Mouse (Mus musculus) left cerebral cortex, adult 2 months (tissue): ENCODE results near the gene Gpsm3. TPM values are rescaled to one million over a fixed set of nuclear protein-coding genes. Genes with fewer than 3 reads are reported as not detected.

Experiments used
- DNase-seq, 2 experiments: peaks; one replicate each; pipeline ENCODE4 v3.0.0; 2021 to 2022; ENCODE audit warnings: low spot score in 2 of 2, mixed read lengths in 1 of 2; ENCODE audit errors: extremely low spot score in 1 of 2
- H3K27ac ChIP-seq: fragments of 200-600 bp; 2 replicates; pipeline ENCODE4 v1.8.1; 2022
- H3K4me3 ChIP-seq: fragments of 200-600 bp; 2 replicates; pipeline ENCODE4 v1.8.1; 2022
- CTCF ChIP-seq: fragments of 200-600 bp; IDR thresholded peaks from 2 replicates; pipeline ENCODE4 v1.8.1; 2022; ENCODE audit warnings: antibody characterized with exemption, mild to moderate bottlenecking, moderate library complexity
- intact Hi-C: fragments of 180-260 bp; cut with DNase I; formaldehyde crosslinking; loops from one replicate; pipeline ENCODE4 v1.15.1; 2025
- total RNA-seq, 2 experiments: library from RNA; stranded (reverse); gene quantifications; 2 replicates each; pipeline ENCODE4 v1.2.3; 2021

The Gpsm3 gene
- total RNA-seq, 2 experiments from 2014 or later = 1.8 to 3.3 TPM

DNA sequence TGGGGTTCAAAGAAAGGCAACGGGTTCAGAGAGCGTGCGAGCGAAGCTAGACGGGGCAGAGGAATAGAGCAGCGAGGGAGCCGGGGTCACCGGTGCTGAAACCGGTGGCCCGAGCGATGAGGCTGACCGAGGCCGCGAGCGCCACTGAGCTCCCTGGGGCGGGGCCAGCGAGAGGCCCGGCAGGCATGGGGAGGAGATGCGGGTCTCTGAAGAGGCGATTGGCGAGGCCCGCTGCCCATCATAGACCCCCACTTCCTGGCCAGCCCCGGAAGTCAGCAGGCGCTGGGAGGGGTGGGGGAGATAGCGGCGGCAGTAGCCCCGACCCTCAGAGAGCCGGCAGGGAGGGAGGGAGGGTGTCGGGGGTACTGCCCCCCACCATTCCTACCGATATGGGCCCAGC lies 16.0 kb downstream of the Gpsm3 start:
- intact Hi-C loops = no loop called here
- H3K4me3 ChIP-seq = peak overlapping the region; percentile 77
- DNase-seq = peak; percentile 98
- peak overlapping the region; percentile 82 for H3K27ac ChIP-seq
- TF ChIP-seq CTCF = no peak

DNA sequence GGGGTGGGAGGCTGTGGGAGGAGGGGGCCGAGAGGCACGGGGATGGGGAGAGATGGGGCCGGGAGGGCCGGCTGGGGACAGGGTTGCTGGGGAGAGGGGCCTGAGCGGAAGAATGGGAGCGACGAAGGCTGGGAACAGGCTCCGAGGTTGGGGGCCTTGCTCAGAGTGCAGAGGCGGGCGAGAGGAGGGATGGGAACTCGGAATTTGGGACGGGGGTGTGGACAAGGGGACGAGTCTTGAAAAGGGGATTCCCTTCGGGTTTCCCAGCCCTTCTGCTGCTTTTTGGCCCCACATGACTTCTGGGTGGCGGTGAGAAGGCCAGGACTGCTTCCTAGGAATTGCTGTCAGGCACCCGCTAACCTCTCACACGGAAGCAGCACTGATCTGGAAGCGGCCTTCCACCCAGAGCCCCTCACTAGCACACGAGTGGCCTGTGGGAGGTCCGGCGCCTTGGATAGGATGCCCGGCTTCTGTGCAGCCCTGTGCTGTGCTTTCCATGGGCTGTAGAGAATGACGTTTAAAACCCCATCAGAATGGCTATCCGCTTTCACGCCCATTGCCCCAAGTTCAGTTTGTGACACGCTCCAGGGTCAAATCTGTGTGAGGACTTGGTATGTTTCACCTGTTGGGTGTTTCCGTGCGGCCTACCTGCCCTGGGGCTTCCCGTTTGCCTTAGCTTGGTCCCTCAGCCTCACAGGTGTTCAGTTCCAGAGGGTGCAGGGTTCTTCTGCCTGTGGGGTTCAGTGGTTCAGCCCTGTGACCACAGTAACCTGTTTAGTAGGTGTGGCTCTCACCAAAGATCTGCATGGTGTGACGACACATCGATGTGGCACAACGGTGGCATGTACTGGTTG lies 16.8 kb downstream of the Gpsm3 start:
- peak in 1 of 2 experiments; percentile 21 for DNase-seq
- TF ChIP-seq CTCF = no peak
- intact Hi-C loops = no loop called here
- Histone ChIP-seq H3K4me3 (peak overlapping the region; percentile 77), H3K27ac (peak overlapping the region; percentile 82)

DNA sequence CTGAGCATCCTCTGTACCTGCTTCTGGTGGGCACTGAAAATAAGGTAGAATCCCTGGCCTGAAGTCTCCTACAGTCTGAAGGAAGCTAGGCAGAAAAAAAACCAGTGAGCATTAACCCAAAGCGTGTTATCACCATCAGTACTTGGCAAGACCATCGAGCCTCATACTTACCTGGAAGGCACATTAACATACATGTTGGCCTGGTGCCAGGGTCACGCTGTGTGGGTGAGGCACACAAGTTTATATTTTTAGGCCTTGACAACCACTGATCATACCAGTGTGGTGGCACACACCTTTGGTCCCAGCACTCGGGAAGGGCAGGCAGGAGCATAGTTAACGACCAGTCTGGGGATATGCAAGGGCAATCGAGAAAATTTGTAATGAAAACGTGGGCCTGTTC lies 18.4 kb downstream of the Gpsm3 start:
- Histone ChIP-seq H3K27ac (no peak overlapping the region), H3K4me3 (no peak overlapping the region)
- no peak for DNase-seq
- TF ChIP-seq CTCF = no peak
- intact Hi-C loops = no loop called here

DNA sequence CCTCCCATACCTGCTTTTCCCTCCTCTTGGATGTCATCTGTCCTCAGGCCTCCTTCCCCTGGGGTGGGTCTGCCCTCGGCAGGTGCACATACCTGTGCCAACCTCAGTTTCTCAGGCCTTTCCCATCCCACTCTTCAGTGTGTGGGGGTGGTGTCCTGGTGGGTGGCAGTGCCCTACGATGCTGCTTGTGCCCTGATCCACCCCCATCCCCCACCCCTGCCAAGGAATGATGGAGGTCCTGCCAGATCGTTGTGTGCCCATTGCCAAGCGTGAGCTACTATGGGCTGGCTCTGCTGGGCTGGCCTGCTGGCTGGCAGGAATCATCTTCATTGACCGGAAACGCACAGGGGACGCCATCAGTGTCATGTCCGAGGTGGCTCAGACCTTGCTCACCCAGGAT lies 21.4 kb downstream of the Gpsm3 start:
- no peak for DNase-seq
- TF ChIP-seq CTCF = no peak
- H3K27ac ChIP-seq = no peak overlapping the region
- intact Hi-C loops = no loop called here
- H3K4me3 ChIP-seq = no peak overlapping the region

DNA sequence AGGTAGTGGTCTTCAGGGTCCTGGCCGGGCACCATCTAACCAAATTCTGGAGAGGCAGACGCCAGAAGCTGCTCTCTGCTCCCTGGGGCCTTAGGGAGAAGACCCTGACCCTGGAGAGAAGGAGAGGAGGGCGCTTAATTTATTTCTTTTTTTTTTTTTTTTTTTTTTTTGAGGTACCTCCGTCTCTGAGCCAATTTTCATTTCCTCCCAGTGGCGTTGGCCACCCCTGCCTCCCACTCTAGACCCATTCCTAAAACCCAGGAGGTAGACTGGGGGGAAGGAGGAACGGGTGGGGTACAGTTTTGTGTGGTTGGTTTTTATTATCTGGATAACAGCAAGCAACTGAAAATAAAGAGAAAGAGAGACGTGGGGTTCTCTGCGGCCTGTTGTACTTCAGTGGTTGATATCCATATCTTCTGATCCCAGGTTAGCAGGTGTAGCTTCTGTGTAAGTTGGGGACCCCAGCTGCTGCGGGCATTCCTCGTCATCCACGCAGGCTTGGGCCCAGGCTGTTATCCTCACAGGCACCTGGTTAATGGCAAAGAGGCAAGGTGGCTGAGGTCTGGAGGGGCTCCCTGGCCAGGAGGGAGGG lies 23.5 kb downstream of the Gpsm3 start:
- peak overlapping the region; percentile 55; the same call in 1 of the 2 replicates for H3K27ac ChIP-seq
- no peak overlapping the region for H3K4me3 ChIP-seq
- intact Hi-C loops = no loop called here
- DNase-seq = no peak
- TF ChIP-seq CTCF = no peak

DNA sequence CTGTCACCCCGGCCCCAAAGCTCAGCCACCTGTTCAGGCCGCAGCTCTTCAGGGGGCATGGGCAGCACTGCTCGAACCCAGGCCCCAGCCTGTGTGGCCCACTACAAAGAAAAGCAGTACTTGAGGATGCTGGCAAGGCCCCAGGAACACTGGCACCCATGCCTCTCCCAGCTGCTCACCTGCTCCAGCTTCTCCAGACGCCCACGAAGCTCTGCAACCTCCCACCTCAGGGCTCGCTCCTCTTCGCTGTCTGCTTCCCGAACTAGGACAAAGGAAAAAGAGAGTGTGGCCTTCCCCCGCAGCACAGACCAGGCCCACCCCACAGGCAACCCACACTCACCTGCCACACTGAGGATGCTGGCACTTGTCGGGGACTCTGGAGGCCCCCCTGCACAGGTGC lies 24.2 kb downstream of the Gpsm3 start:
- no peak overlapping the region for H3K4me3 ChIP-seq
- peak overlapping the region; percentile 55; the same call in 1 of the 2 replicates for H3K27ac ChIP-seq
- no peak for DNase-seq
- intact Hi-C loops = no loop called here
- TF ChIP-seq CTCF = no peak

DNA sequence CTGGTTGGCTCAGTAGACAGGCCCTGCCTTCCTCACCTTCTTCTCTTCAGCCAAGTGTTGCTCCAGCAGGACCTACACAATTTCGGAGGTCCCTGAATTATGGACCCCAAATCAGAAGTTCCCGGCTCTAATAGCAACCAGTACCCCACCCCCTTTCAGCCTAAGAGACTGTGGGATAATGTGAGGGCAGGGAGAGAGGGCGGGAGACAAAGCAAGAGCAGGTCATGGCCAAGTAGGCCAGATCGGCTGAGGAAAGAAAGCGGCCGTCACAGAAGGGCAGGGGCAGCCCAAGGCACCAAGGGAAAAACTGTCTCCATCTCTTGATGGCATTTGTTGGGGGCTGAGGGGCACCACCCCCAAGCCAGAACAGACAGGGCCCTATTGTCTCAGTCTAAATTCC lies 26.3 kb downstream of the Gpsm3 start, which contains the start of gene Egfl8:
Egfl8 (minus strand) TSS at position 101 of the 400 bp plus-strand sequence.
- peak within 1 kb of the TSS; percentile 51; the same call in 1 of the 2 replicates for H3K27ac ChIP-seq
- H3K4me3 ChIP-seq = no peak within 1 kb of the TSS
- intact Hi-C loops = no loop called here
- no peak for TF ChIP-seq CTCF
- no peak for DNase-seq

DNA sequence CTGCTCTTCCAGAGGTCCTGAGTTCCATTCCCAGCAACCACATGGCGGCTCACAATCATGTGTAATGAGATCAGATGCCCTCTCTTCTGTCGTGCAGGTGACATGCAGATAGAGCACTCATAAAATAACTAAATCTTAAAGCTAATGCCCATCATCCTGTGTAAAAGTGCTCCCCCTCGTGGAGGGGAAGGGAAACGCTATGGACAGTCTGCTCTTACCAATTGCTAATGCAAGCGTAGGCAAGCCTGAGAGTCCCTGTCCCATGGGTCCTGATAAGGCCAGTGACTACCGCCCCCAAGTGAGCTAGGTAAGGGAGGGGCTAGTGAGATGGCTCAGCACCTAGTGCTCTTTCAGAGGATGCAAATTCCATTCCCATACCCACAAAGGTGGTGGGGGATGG lies 29.4 kb downstream of the Gpsm3 start:
- DNase-seq = peak; percentile 62 to 63
- intact Hi-C loops = loop anchor here (2.0 kb wide), 1 partner anchor 178 kb away; no protein-coding TSS in a partner anchor
- TF ChIP-seq CTCF = peak; percentile 80
- peak overlapping the region; percentile 44; the same call in 1 of the 2 replicates for H3K27ac ChIP-seq
- no peak overlapping the region for H3K4me3 ChIP-seq

DNA sequence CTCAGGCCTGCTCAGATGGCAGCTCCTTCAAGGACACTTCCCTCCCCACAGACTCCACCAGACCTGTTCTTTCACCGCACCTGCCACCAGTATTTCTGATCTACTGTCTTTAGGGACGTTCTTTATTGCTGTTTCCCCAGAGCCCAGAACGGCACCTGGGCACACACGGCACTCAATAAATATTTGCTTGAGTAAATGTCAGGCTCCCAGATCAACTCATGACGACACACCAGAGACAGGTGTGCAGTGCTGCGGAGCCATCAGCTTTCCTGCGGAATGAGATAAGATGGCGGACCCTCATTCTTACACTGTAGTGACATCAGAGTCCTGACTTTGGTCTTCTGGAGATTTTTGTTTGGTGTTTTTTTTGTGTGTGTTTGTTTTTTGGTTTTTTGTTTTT lies 31.4 kb downstream of the Gpsm3 start:
- no peak overlapping the region for H3K27ac ChIP-seq
- DNase-seq = no peak
- intact Hi-C loops = loop anchor here (10.0 kb wide), 1 partner anchor 624 kb away; the partner anchor contains the start of gene Ddx39b
- H3K4me3 ChIP-seq = no peak overlapping the region
- TF ChIP-seq CTCF = no peak

DNA sequence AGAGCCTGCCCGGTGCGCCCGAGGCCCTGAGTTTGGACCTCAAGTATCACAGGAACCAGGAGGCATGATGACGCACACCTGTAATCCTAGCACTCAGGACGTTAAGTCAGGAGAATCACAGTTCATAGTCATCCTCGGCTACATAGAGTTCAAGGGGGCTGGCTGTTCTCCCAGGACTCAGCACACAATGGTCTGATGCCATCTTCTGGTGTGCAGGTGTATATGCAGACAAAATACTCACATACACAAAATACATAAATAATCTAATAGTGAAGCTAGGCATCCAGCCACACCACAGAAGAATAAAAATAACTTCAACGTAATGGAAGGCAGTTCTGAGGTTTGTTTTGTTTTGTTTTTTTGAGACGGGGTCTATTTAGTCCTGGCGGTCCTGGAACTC lies 33.6 kb downstream of the Gpsm3 start:
- Histone ChIP-seq H3K4me3 (no peak overlapping the region), H3K27ac (no peak overlapping the region)
- peak; percentile 38 for TF ChIP-seq CTCF
- no peak for DNase-seq
- intact Hi-C loops = loop anchor here (10.0 kb wide), 1 partner anchor 622 kb away; the partner anchor contains the start of gene Ddx39b

DNA sequence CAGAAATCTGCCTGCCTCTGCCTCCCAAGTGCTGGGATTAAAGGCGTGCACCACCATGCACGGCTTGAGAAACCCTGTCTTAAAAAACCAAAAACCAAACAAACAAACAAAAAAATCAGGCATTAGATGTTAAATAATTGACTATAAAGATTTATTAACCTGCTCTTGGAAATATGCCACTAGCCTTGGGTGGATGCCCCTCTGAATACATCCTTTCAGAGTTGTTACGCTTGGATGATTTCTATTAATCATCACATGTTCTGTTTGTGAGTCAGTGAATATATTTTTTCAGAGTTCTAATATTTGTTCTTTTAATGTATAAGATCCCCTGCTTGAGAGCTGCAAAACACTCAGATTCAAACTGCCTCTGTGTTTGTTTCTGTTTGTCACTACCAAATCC lies 35.4 kb downstream of the Gpsm3 start:
- DNase-seq = no peak
- intact Hi-C loops = loop anchor here (10.0 kb wide), 1 partner anchor 620 kb away; the partner anchor contains the start of gene Ddx39b
- Histone ChIP-seq H3K27ac (no peak overlapping the region), H3K4me3 (no peak overlapping the region)
- no peak for TF ChIP-seq CTCF

DNA sequence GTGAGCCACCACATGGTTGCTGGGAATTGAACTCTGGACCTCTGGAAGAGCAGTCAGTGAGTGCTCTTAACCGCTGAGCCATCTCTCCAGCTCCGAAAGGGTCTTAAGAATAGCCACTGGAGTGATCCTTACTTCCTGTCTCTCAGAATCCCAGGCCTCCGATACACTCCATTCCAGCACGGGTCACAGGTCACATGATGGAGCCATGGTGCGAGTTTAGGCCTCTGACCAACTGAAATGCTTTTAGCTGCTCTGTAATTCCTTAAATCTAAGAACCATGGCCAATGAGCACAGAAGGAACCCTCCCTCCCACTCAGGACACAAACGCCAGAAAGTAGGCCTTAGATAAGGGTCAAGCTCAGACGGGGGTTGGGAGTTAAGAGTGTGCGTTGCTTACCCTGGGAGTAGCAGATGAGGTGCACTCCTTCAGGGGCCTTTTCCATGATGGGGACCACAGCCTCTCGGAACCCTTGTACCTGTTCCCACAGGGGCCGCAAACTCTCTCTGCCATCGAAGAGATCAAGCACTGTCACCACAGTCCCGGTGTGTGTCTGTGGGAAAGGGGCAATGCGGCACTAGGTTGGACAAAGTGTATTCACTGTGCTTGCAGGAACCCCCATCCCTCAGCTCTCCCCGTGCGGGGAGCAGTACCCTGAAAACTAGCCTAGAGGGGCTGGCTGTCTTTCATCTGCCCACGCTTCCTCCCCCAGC lies 36.6 kb downstream of the Gpsm3 start:
- Histone ChIP-seq H3K4me3 (peak overlapping the region; percentile 68), H3K27ac (peak overlapping the region; percentile 97)
- DNase-seq = no peak
- intact Hi-C loops = loop anchor here (10.0 kb wide), 1 partner anchor 619 kb away; the partner anchor contains the start of gene Ddx39b
- no peak for TF ChIP-seq CTCF
